Mouse (Mus musculus) hindbrain, embryonic 15.5 days (tissue): ENCODE data around the gene Hist1h2an. TPM values are rescaled to one million over a fixed set of nuclear protein-coding genes. Genes with fewer than 3 reads are reported as not detected.
"Not testable (repeated sequence)": the region's sequence is repeated elsewhere in the genome, so short reads cannot be mapped to it uniquely, and the experiment has no call there.

ENCODE experiments used
- ATAC-seq: fragments of 200-750 bp; cut with Nextera tagmentation; 2 replicates; pipeline ENCODE4 v1.8.0; 2017; ENCODE audit warnings: low read depth, moderate number of reproducible peaks, moderate TSS enrichment; ENCODE audit not compliant: low FRiP score
- H3K27ac ChIP-seq: fragments of 300-500 bp; sonication (generic); replicated peaks from 2 replicates; pipeline ENCODE4 v1.5.1; 2015; ENCODE audit warnings: mild to moderate bottlenecking, inconsistent platforms
- H3K27me3 ChIP-seq: fragments of 300-500 bp; sonication (generic); 2 replicates; pipeline ENCODE4 v1.6.1; 2015; ENCODE audit warnings: control low read depth, inconsistent platforms
- H3K36me3 ChIP-seq: fragments of 300-500 bp; sonication (generic); 2 replicates; pipeline ENCODE4 v1.6.1; 2015; ENCODE audit warnings: control low read depth, inconsistent platforms
- H3K4me1 ChIP-seq: fragments of 300-500 bp; sonication (generic); replicated peaks from 2 replicates; pipeline ENCODE4 v1.6.1; 2015; ENCODE audit warnings: control low read depth, inconsistent platforms
- H3K4me2 ChIP-seq: fragments of 300-500 bp; sonication (generic); 2 replicates; pipeline ENCODE4 v1.6.1; 2015; ENCODE audit warnings: moderate library complexity, mild to moderate bottlenecking, inconsistent platforms
- H3K4me3 ChIP-seq: fragments of 300-500 bp; sonication (generic); 2 replicates; pipeline ENCODE4 v1.5.1; 2015; ENCODE audit warnings: mild to moderate bottlenecking, inconsistent platforms
- H3K9ac ChIP-seq: fragments of 300-500 bp; sonication (generic); 2 replicates; pipeline ENCODE4 v1.6.1; 2015; ENCODE audit warnings: inconsistent platforms
- H3K9me3 ChIP-seq: fragments of 300-500 bp; sonication (generic); 2 replicates; pipeline ENCODE4 v1.6.1; 2016; ENCODE audit warnings: control low read depth, inconsistent platforms
- WGBS: fragments of 180-500 bp; shearing (Covaris S2); methylation state at CpG from one replicate; pipeline ENCODE4 v1.1.7; 2015; 5-methylcytosine and 5-hydroxymethylcytosine counted together
- polyA plus RNA-seq: library from polyadenylated mRNA; unstranded; fragments of >200 nt; fragmentation: Nextera tagmentation; extraction: Ambion mirVana; gene quantifications from 2 replicates; pipeline ENCODE4 v1.2.1, GENCODE M21; 2015

The Hist1h2an gene
- polyA plus RNA-seq, 1 experiment from 2014 or later: 1.5 TPM

- no peaks in the 10 kb centered on the region for H3K9me3 ChIP-seq
- no peaks in the 10 kb centered on the region for H3K36me3 ChIP-seq
- WGBS: 51% methylated on average over 6 of the region's 6 CpGs
- H3K9ac ChIP-seq: no peak overlapping the region
- H3K27me3 ChIP-seq: peaks cover 6% of the 10 kb centered on the region; the same call in 1 of the 2 replicates
- no peak overlapping the region for H3K27ac ChIP-seq
- no peak for ATAC-seq
- peak overlapping the region; percentile 86 for H3K4me2 ChIP-seq
- H3K4me3 ChIP-seq: peak overlapping the region; percentile 47; the same call in 1 of the 2 replicates
- peaks cover 42% of the 10 kb centered on the region for H3K4me1 ChIP-seq
Measured at GRCm38 (mm10) chr13:21781021-21781555, 5.9 kb downstream of the Hist1h2an start.

GRCm38 (mm10) chr13:21779767-21780731, 7.0 kb downstream of the Hist1h2an start, which contains the start of gene Hist1h1b:
Hist1h1b (minus strand) TSS chr13:21780625.
- peaks cover 6% of the 10 kb centered on the region; the same call in 1 of the 2 replicates for H3K27me3 ChIP-seq
- under 1% methylated on average over 44 of the region's 44 CpGs for WGBS
- H3K4me2 ChIP-seq: peak within 1 kb of the TSS; percentile 86
- H3K9ac ChIP-seq: peak within 1 kb of the TSS; percentile 55
- ATAC-seq: 0 out of 2 replicates have a peak, but pooled peaks have one; percentile 1
- no peaks in the 10 kb centered on the region for H3K9me3 ChIP-seq
- peak within 1 kb of the TSS; percentile 69 for H3K27ac ChIP-seq
- peak within 1 kb of the TSS; percentile 47 for H3K4me3 ChIP-seq
- H3K4me1 ChIP-seq: peaks cover 36% of the 10 kb centered on the region
- no peaks in the 10 kb centered on the region for H3K36me3 ChIP-seq

DNA sequence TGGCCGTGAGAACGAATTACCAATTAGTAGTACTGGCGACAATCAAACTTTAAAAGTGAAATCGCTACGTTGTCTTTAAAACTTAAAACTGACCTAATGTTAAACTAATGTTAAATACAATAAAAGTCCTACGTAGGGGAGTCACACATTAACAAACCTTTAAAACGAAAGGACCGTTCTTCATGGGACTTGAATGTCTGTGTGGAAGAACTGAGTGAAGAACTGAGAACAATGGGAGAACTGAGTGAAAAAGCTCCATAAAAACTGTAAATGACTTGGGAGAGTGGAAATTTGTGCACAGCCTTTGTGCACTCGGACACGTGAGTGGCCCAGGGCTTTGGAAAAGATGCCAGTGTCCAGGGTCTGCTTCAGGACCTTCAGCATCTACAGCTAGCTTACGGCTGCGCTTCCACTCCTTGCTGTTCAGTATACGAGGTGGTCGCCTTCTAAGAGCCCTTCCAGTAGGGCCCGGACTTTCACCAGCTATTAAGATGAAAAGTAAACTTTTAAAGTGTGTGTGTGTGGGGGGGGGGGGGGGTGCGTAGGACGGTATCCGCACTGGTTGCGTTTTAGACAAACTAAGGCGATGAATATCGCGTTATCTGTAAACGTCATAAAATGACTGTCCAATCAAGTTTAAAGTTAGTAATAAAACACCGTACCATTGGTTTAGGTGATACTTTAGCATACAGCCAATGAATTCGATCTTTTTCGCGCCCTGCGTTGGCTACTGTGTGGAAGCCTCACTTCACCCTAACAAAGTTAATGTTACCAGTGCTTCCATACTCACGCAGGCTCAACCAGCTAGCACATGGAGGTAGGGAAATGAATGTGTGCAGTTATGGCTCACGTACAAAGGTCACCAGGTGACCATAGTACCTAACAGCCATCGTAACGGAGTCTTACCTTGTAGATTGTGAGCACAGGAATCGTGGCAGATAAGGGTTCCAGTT, 7.9 kb downstream of the Hist1h2an start:
- H3K4me1 ChIP-seq: peaks cover 36% of the 10 kb centered on the region
- H3K4me2 ChIP-seq: peak overlapping the region; percentile 86
- H3K9me3 ChIP-seq: no peaks in the 10 kb centered on the region
- peaks cover 6% of the 10 kb centered on the region; the same call in 1 of the 2 replicates for H3K27me3 ChIP-seq
- H3K36me3 ChIP-seq: no peaks in the 10 kb centered on the region
- ATAC-seq: peak; percentile 96
- peak overlapping the region; percentile 55 for H3K9ac ChIP-seq
- peak overlapping the region; percentile 47 for H3K4me3 ChIP-seq
- WGBS: 5% methylated on average over 33 of the region's 33 CpGs
- peak overlapping the region; percentile 69 for H3K27ac ChIP-seq

DNA sequence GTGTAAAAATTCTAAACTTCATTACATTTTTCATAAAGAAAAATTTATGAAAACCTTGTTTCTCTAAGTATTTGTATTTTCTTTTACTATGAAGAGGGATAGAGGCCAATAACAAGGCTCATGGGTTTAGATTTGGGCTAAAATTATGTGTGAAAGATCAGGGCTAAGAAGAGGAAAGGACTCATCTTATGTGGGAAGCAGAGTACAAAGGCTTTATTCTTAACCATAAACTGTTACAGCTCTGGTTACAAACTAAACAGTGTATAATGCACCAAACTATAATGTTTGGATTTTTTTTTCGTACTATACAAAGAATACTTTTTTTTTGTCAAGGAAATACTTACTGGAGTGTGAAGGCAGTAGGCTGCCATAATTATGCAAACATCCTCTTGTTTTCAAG, 31.3 kb downstream of the Hist1h2an start:
- no peak overlapping the region for H3K4me3 ChIP-seq
- no peaks in the 10 kb centered on the region for H3K27me3 ChIP-seq
- no peak overlapping the region for H3K9ac ChIP-seq
- peaks cover 19% of the 10 kb centered on the region for H3K4me1 ChIP-seq
- WGBS: 71% methylated on average over 1 of the region's 1 CpGs
- ATAC-seq: no peak
- no peak overlapping the region for H3K4me2 ChIP-seq
- no peak overlapping the region for H3K27ac ChIP-seq
- no peaks in the 10 kb centered on the region for H3K9me3 ChIP-seq
- H3K36me3 ChIP-seq: no peaks in the 10 kb centered on the region

DNA sequence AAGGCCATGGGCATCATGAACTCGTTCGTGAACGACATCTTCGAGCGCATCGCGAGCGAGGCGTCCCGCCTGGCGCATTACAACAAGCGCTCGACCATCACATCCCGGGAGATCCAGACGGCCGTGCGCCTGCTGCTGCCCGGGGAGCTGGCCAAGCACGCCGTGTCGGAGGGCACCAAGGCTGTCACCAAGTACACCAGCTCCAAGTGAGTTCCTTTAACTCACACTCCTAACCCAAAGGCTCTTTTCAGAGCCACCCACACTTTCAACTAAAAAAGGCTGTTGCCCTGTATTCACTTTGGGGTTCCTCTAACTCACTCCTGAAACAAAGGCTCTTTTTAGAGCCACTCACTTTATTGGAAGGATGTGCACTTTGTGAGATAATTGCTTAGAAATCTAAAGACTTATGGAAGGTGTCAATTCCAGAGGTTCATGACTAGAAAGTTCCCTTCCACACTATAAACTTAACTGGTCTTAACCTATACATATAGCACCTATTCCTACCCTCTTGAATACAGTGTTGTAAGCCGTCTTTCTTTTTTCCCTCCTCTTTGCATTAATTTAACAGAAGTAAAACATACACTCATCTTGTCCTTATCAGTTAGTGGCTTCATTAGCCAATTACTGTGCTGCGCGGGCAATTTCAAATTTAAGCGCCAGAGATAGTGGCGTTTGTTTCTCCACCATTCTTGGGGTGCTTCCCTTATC, 32.6 kb downstream of the Hist1h2an start:
- H3K9me3 ChIP-seq, H3K27me3 ChIP-seq, ATAC-seq, H3K36me3 ChIP-seq: not testable (repeated sequence)
- Histone ChIP-seq H3K9ac (peak overlapping the region; percentile 37), H3K4me3 (peak overlapping the region; percentile 47), H3K4me1 (peaks cover 21% of the 10 kb centered on the region), H3K27ac (peak overlapping the region; percentile 94), H3K4me2 (peak overlapping the region; percentile 88)
- under 1% methylated on average over 24 of the region's 26 CpGs for WGBS

GRCm38 (mm10) chr13:21753524-21754285, 33.3 kb downstream of the Hist1h2an start, which contains the start of the genes Hist1h2ak and Hist1h2bn:
Hist1h2ak (minus strand) TSS chr13:21753827.
Hist1h2bn (plus strand) TSS chr13:21754123.
- H3K4me1 ChIP-seq: peaks cover 28% of the 10 kb centered on the region
- not testable (repeated sequence) for H3K9me3 ChIP-seq, H3K27me3 ChIP-seq, H3K36me3 ChIP-seq
- H3K27ac ChIP-seq: peak within 1 kb of the TSS; percentile 94
- H3K9ac ChIP-seq: peak within 1 kb of the TSS; percentile 60
- peak within 1 kb of the TSS; percentile 47 for H3K4me3 ChIP-seq
- under 1% methylated on average over 39 of the region's 50 CpGs for WGBS
- ATAC-seq: peak; percentile 97
- H3K4me2 ChIP-seq: peak within 1 kb of the TSS; percentile 88

GRCm38 (mm10) chr13:21753051-21753523, 33.9 kb downstream of the Hist1h2an start:
- WGBS: 2% methylated on average over 10 of the region's 10 CpGs
- ATAC-seq: no peak
- Histone ChIP-seq H3K4me1 (peaks cover 31% of the 10 kb centered on the region), H3K9me3 (no peaks in the 10 kb centered on the region), H3K27me3 (no peaks in the 10 kb centered on the region), H3K4me3 (peak overlapping the region; percentile 47), H3K9ac (peak overlapping the region; percentile 60), H3K27ac (peak overlapping the region; percentile 94), H3K4me2 (peak overlapping the region; percentile 88), H3K36me3 (no peaks in the 10 kb centered on the region)

DNA sequence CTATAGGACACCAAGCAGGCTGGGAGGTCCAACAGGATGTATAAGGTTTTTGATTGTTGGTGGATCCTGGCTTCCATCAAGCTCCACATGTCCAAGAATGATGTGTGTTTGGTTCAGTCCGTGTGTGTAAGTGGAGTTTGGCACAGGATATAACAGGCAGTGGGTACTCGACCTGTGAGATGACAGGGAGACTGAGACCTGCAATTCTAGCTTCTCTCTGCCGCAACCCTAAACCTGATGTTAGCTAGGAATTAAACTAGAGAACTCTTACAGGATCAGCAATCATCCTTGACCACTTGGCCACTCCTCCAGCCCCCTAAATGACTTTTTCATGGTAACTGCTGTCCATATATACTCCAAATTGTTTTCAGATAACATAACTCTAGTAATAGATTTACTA, 34.7 kb downstream of the Hist1h2an start:
- Histone ChIP-seq H3K36me3 (no peaks in the 10 kb centered on the region), H3K27ac (0 out of 2 replicates have a peak overlapping the region, but pooled peaks have one; percentile 2), H3K4me1 (peaks cover 31% of the 10 kb centered on the region), H3K9ac (no peak overlapping the region), H3K4me3 (no peak overlapping the region), H3K27me3 (no peaks in the 10 kb centered on the region), H3K9me3 (no peaks in the 10 kb centered on the region), H3K4me2 (0 out of 2 replicates have a peak overlapping the region, but pooled peaks have one; percentile 88)
- ATAC-seq: no peak
- WGBS: 52% methylated on average over 3 of the region's 3 CpGs

GRCm38 (mm10) chr13:21751827-21752226, 35.2 kb downstream of the Hist1h2an start:
- no peaks in the 10 kb centered on the region for H3K27me3 ChIP-seq
- no peaks in the 10 kb centered on the region for H3K9me3 ChIP-seq
- H3K9ac ChIP-seq: no peak overlapping the region
- H3K4me1 ChIP-seq: peaks cover 31% of the 10 kb centered on the region
- no peak overlapping the region for H3K27ac ChIP-seq
- WGBS: 79% methylated on average over 3 of the region's 3 CpGs
- H3K4me2 ChIP-seq: no peak overlapping the region
- H3K36me3 ChIP-seq: no peaks in the 10 kb centered on the region
- no peak for ATAC-seq
- H3K4me3 ChIP-seq: no peak overlapping the region

DNA sequence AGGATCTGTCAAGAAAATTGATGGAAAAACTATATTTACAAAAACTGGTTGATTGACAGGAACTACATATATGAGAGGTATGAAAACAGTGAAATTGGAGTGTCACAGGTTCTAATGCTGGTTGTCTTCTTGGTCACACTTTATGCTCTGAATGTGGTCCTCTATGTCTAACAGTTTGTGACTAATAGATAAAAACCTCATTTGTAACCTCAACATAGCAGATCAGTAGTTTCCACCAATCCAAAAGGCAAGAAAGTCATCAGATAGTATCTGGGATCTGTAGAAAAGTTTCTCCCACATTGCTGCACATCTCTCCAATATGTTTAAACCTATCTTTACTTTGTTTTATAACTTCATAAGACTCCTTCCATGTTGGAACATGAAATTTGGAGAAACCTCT, 35.6 kb downstream of the Hist1h2an start:
- Histone ChIP-seq H3K9me3 (no peaks in the 10 kb centered on the region), H3K4me3 (no peak overlapping the region), H3K27ac (no peak overlapping the region), H3K36me3 (no peaks in the 10 kb centered on the region), H3K4me1 (peaks cover 31% of the 10 kb centered on the region), H3K27me3 (no peaks in the 10 kb centered on the region), H3K9ac (no peak overlapping the region), H3K4me2 (no peak overlapping the region)
- no peak for ATAC-seq
